Mouse (Mus musculus): ENCODE results near the gene Creg1. TPM values are rescaled to one million over a fixed set of nuclear protein-coding genes. Genes with fewer than 3 reads are reported as not detected.

Creg1 gene
- polyA plus RNA-seq, 1 experiment from 2014 or later, result 289 TPM

- Histone ChIP-seq H3K27me3 (ENCODE audit: insufficient read depth, low read length) (no peaks in the 10 kb centered on the region), H3K36me3 (replicated peaks; ENCODE audit: insufficient read depth, low read length) (no peaks in the 10 kb centered on the region), H3K4me2 (ENCODE audit: low read depth, low read length) (no peak overlapping the region), H3K9me3 (ENCODE audit: low read length) (no peaks in the 10 kb centered on the region), H3K27ac (ENCODE audit: low read depth) (no peak overlapping the region), H3K9ac (replicated peaks) (no peak overlapping the region), H3K4me3 (ENCODE audit: low read depth, low read length) (no peak overlapping the region), H3K4me1 (ENCODE audit: insufficient read depth) (no peaks in the 10 kb centered on the region)
- 80% methylated on average over 4 of the region's 4 CpGs for WGBS (ENCODE audit: insufficient replicate concordance)
- TF ChIP-seq EP300 (IDR thresholded peaks at IDR 0.05; ENCODE audit: low read depth) (no peak), CTCF (IDR thresholded peaks at IDR 0.05; ENCODE audit: low read depth) (no peak)
- no peak for DNase-seq
- no peak for ATAC-seq
These were observed 40.6 kb downstream of the Creg1 start for GRCm38 (mm10) chr1:165804133-165804532.

GRCm38 (mm10) chr1:165810633-165811032, 47.1 kb downstream of the Creg1 start:
- Histone ChIP-seq H3K27ac (ENCODE audit: low read depth) (no peak overlapping the region), H3K4me2 (ENCODE audit: low read depth, low read length) (no peak overlapping the region), H3K4me1 (ENCODE audit: insufficient read depth) (no peaks in the 10 kb centered on the region), H3K36me3 (replicated peaks; ENCODE audit: insufficient read depth, low read length) (no peaks in the 10 kb centered on the region), H3K9ac (replicated peaks) (no peak overlapping the region), H3K4me3 (ENCODE audit: low read depth, low read length) (no peak overlapping the region), H3K9me3 (ENCODE audit: low read length) (no peaks in the 10 kb centered on the region), H3K27me3 (ENCODE audit: insufficient read depth, low read length) (no peaks in the 10 kb centered on the region)
- WGBS (ENCODE audit: insufficient replicate concordance), result 62% methylated on average over 2 of the region's 2 CpGs
- TF ChIP-seq EP300 (IDR thresholded peaks at IDR 0.05; ENCODE audit: low read depth) (no peak), CTCF (IDR thresholded peaks at IDR 0.05; ENCODE audit: low read depth) (no peak)
- ATAC-seq (no peak), DNase-seq (no peak)

- Histone ChIP-seq H3K9me3 (ENCODE audit: low read length) (no peaks in the 10 kb centered on the region), H3K36me3 (replicated peaks; ENCODE audit: insufficient read depth, low read length) (no peaks in the 10 kb centered on the region), H3K27me3 (ENCODE audit: insufficient read depth, low read length) (no peaks in the 10 kb centered on the region), H3K4me2 (ENCODE audit: low read depth, low read length) (no peak overlapping the region), H3K4me3 (ENCODE audit: low read depth, low read length) (no peak overlapping the region), H3K9ac (replicated peaks) (no peak overlapping the region), H3K27ac (ENCODE audit: low read depth) (no peak overlapping the region), H3K4me1 (ENCODE audit: insufficient read depth) (no peaks in the 10 kb centered on the region)
- ATAC-seq (no peak), DNase-seq (no peak)
- 42% methylated on average over 5 of the region's 5 CpGs for WGBS (ENCODE audit: insufficient replicate concordance)
- no peak for TF ChIP-seq EP300 (IDR thresholded peaks at IDR 0.05; ENCODE audit: low read depth)
- TF ChIP-seq CTCF (IDR thresholded peaks at IDR 0.05; ENCODE audit: low read depth), result no peak
These were observed 47.6 kb downstream of the Creg1 start for GRCm38 (mm10) chr1:165811170-165811569.

- DNase-seq (no peak), ATAC-seq (no peak)
- Histone ChIP-seq H3K27me3 (ENCODE audit: insufficient read depth, low read length) (no peaks in the 10 kb centered on the region), H3K27ac (ENCODE audit: low read depth) (no peak overlapping the region), H3K4me3 (ENCODE audit: low read depth, low read length) (no peak overlapping the region), H3K9ac (replicated peaks) (no peak overlapping the region), H3K9me3 (ENCODE audit: low read length) (no peaks in the 10 kb centered on the region), H3K36me3 (replicated peaks; ENCODE audit: insufficient read depth, low read length) (no peaks in the 10 kb centered on the region), H3K4me2 (ENCODE audit: low read depth, low read length) (no peak overlapping the region), H3K4me1 (ENCODE audit: insufficient read depth) (peaks cover 13% of the 10 kb centered on the region)
- WGBS (ENCODE audit: insufficient replicate concordance), result 70% methylated on average over 3 of the region's 3 CpGs
- TF ChIP-seq EP300 (IDR thresholded peaks at IDR 0.05; ENCODE audit: low read depth), result no peak
- TF ChIP-seq CTCF (IDR thresholded peaks at IDR 0.05; ENCODE audit: low read depth), result no peak
These were observed 49.2 kb downstream of the Creg1 start for GRCm38 (mm10) chr1:165812775-165813174.

- Histone ChIP-seq H3K4me1 (ENCODE audit: insufficient read depth) (peaks cover 25% of the 10 kb centered on the region), H3K4me3 (ENCODE audit: low read depth, low read length) (no peak overlapping the region), H3K36me3 (replicated peaks; ENCODE audit: insufficient read depth, low read length) (no peaks in the 10 kb centered on the region), H3K27me3 (ENCODE audit: insufficient read depth, low read length) (no peaks in the 10 kb centered on the region), H3K9me3 (ENCODE audit: low read length) (no peaks in the 10 kb centered on the region), H3K27ac (ENCODE audit: low read depth) (no peak overlapping the region), H3K4me2 (ENCODE audit: low read depth, low read length) (no peak overlapping the region), H3K9ac (replicated peaks) (no peak overlapping the region)
- no peak for DNase-seq
- ATAC-seq, result no peak
- TF ChIP-seq CTCF (IDR thresholded peaks at IDR 0.05; ENCODE audit: low read depth), result no peak
- TF ChIP-seq EP300 (IDR thresholded peaks at IDR 0.05; ENCODE audit: low read depth), result no peak
- WGBS (ENCODE audit: insufficient replicate concordance), result 69% methylated on average over 7 of the region's 7 CpGs
These were observed 50.6 kb downstream of the Creg1 start for GRCm38 (mm10) chr1:165814116-165814515.

- DNase-seq (no peak), ATAC-seq (no peak)
- H3K27ac ChIP-seq (ENCODE audit: low read depth), result no peak overlapping the region
- H3K4me1 ChIP-seq (ENCODE audit: insufficient read depth), result peaks cover 27% of the 10 kb centered on the region
- 46% methylated on average over 14 of the region's 14 CpGs for WGBS (ENCODE audit: insufficient replicate concordance)
- no peaks in the 10 kb centered on the region for H3K27me3 ChIP-seq (ENCODE audit: insufficient read depth, low read length)
- H3K9ac ChIP-seq (replicated peaks), result no peak overlapping the region
- H3K9me3 ChIP-seq (ENCODE audit: low read length), result no peaks in the 10 kb centered on the region
- no peak overlapping the region for H3K4me2 ChIP-seq (ENCODE audit: low read depth, low read length)
- no peak overlapping the region for H3K4me3 ChIP-seq (ENCODE audit: low read depth, low read length)
- H3K36me3 ChIP-seq (replicated peaks; ENCODE audit: insufficient read depth, low read length), result no peaks in the 10 kb centered on the region
- no peak for TF ChIP-seq EP300 (IDR thresholded peaks at IDR 0.05; ENCODE audit: low read depth)
- TF ChIP-seq CTCF (IDR thresholded peaks at IDR 0.05; ENCODE audit: low read depth), result no peak
These were observed 51.2 kb downstream of the Creg1 start for GRCm38 (mm10) chr1:165814521-165815278.
